Mouse (Mus musculus): ENCODE data around the gene Ell2.

- TF ChIP-seq CTCF (IDR thresholded peaks at IDR 0.05; ENCODE audit: insufficient read depth, low read length) (no peak), POLR2A (IDR thresholded peaks at IDR 0.05; ENCODE audit: borderline replicate concordance, extremely low read depth, low read depth, low read length) (peak; percentile 78; the same call in 1 of the 2 replicates)
These were observed 592 bp downstream of the Ell2 start for GRCm38 (mm10) chr13:75706882-75707816.

Data from lung, adult 2 months (tissue).